Mouse (Mus musculus) left cerebral cortex, adult 2 months (tissue): ENCODE measurements around the gene 2900011O08Rik. TPM values are rescaled to one million over a fixed set of nuclear protein-coding genes. Genes with fewer than 3 reads are reported as not detected.
A peak's percentile ranks its signal among the peaks of the same experiment; 100 is the strongest.

Experiments used
- DNase-seq, 2 experiments: peaks; one replicate each; pipeline ENCODE4 v3.0.0; 2021 to 2022; ENCODE audit warnings: low spot score in 2 of 2, mixed read lengths in 1 of 2; ENCODE audit errors: extremely low spot score in 1 of 2
- H3K27ac ChIP-seq: fragments of 200-600 bp; 2 replicates; pipeline ENCODE4 v1.8.1; 2022
- H3K4me3 ChIP-seq: fragments of 200-600 bp; 2 replicates; pipeline ENCODE4 v1.8.1; 2022
- CTCF ChIP-seq: fragments of 200-600 bp; IDR thresholded peaks from 2 replicates; pipeline ENCODE4 v1.8.1; 2022; ENCODE audit warnings: antibody characterized with exemption, mild to moderate bottlenecking, moderate library complexity
- intact Hi-C: fragments of 180-260 bp; cut with DNase I; formaldehyde crosslinking; loops from one replicate; pipeline ENCODE4 v1.15.1; 2025
- microRNA-seq, 2 experiments: library from miRNA; unstranded; fragments of <30 nt; microRNA quantifications; one replicate each; pipeline ENCODE4 v1.2.0; 2021
- total RNA-seq, 2 experiments: library from RNA; stranded (reverse); gene quantifications; 2 replicates each; pipeline ENCODE4 v1.2.3; 2021

Gene 2900011O08Rik
- total RNA-seq, 2 experiments from 2014 or later = 272 to 289 TPM

GRCm38 (mm10) chr16:14128977-14129376 is 142.6 kb downstream of the 2900011O08Rik start:
- intact Hi-C loops = no loop called here
- TF ChIP-seq CTCF = no peak
- Histone ChIP-seq H3K27ac (no peak overlapping the region), H3K4me3 (no peak overlapping the region)
- DNase-seq = no peak

GRCm38 (mm10) chr16:14130796-14131195 is 144.4 kb downstream of the 2900011O08Rik start:
- no peak for TF ChIP-seq CTCF
- no peak overlapping the region for H3K27ac ChIP-seq
- intact Hi-C loops = no loop called here
- no peak for DNase-seq
- H3K4me3 ChIP-seq = no peak overlapping the region

- no peak overlapping the region for H3K27ac ChIP-seq
- intact Hi-C loops = no loop called here
- no peak; the same call in 1 of the 2 replicates for TF ChIP-seq CTCF
Observed at GRCm38 (mm10) chr16:14131376-14131775, 145.0 kb downstream of the 2900011O08Rik start.

GRCm38 (mm10) chr16:14131838-14132237 is 145.4 kb downstream of the 2900011O08Rik start:
- no peak for TF ChIP-seq CTCF
- intact Hi-C loops = no loop called here
- no peak for DNase-seq

More at GRCm38 (mm10) chr16:14131376-14131775, 145.0 kb downstream of the 2900011O08Rik start:
- H3K4me3 ChIP-seq = no peak overlapping the region
- no peak for DNase-seq

GRCm38 (mm10) chr16:14135014-14135413 is 148.6 kb downstream of the 2900011O08Rik start:
- intact Hi-C loops = no loop called here
- TF ChIP-seq CTCF = no peak
- no peak for DNase-seq
- peak overlapping the region; percentile 21; the same call in 1 of the 2 replicates for H3K27ac ChIP-seq
- no peak overlapping the region for H3K4me3 ChIP-seq

More at GRCm38 (mm10) chr16:14131838-14132237, 145.4 kb downstream of the 2900011O08Rik start:
- H3K27ac ChIP-seq = no peak overlapping the region
- H3K4me3 ChIP-seq = no peak overlapping the region

- no peak for TF ChIP-seq CTCF
- H3K4me3 ChIP-seq = no peak overlapping the region
- intact Hi-C loops = no loop called here
- no peak for DNase-seq
- H3K27ac ChIP-seq = no peak overlapping the region
Observed at GRCm38 (mm10) chr16:14137976-14138561, 151.7 kb downstream of the 2900011O08Rik start.

GRCm38 (mm10) chr16:14139106-14139505 is 152.7 kb downstream of the 2900011O08Rik start:
- no peak for TF ChIP-seq CTCF
- intact Hi-C loops = no loop called here
- DNase-seq = no peak
- Histone ChIP-seq H3K27ac (no peak overlapping the region), H3K4me3 (no peak overlapping the region)

- Histone ChIP-seq H3K4me3 (no peak overlapping the region), H3K27ac (no peak overlapping the region)
- intact Hi-C loops = no loop called here
- no peak for TF ChIP-seq CTCF
- no peak for DNase-seq
Observed at GRCm38 (mm10) chr16:14143298-14143697, 156.9 kb downstream of the 2900011O08Rik start.

- no peak overlapping the region for H3K4me3 ChIP-seq
- H3K27ac ChIP-seq = no peak overlapping the region
- peak; percentile 30 for TF ChIP-seq CTCF
- no peak for DNase-seq
- intact Hi-C loops = no loop called here
Observed at GRCm38 (mm10) chr16:14147712-14148111, 161.3 kb downstream of the 2900011O08Rik start.

Small RNA genes within 50 kb of the gene (microRNA-seq; reads per million reads assigned to microRNA genes)
- gene Gm27671 = 0 reads per million in 2 experiments

Other genes starting within 250 kb of the 2900011O08Rik start
- 10 to 100 TPM; 44.9 to 50.8 TPM for gene Rrn3, start 205.9 kb upstream of the 2900011O08Rik start, total RNA-seq
- gene Ntan1, start 167.8 kb upstream of the 2900011O08Rik start, total RNA-seq = 10 to 100 TPM; 92.8 to 99.1 TPM
- 10 to 100 TPM; 70.4 to 73.0 TPM for gene Pdxdc1, start 83.5 kb upstream of the 2900011O08Rik start, total RNA-seq
- 10 to 100 TPM; 62.7 to 69.9 TPM for gene Mpv17l, start 83.4 kb upstream of the 2900011O08Rik start, total RNA-seq
- 1 to 10 TPM; 1.3 to 2.0 TPM for gene Ifitm7, start 284 bp downstream of the 2900011O08Rik start, total RNA-seq
- 10 to 100 TPM; 15.9 to 19.1 TPM for gene Nde1, start 176.7 kb downstream of the 2900011O08Rik start, total RNA-seq
- 100 to 1,000 TPM; 162 TPM for gene Marf1, start 176.7 kb downstream of the 2900011O08Rik start, total RNA-seq